Mouse (Mus musculus) large intestine, adult 2 months (tissue): Measurements from ENCODE around the gene Retreg3. TPM values are rescaled to one million over a fixed set of nuclear protein-coding genes. Genes with fewer than 3 reads are reported as not detected.
"Not testable (repeated sequence)": the region's sequence is repeated elsewhere in the genome, so short reads cannot be mapped to it uniquely, and the experiment has no call there.

Source experiments
- DNase-seq: peaks from one replicate; pipeline ENCODE4 v3.0.0-alpha.2; 2012; ENCODE audit warnings: low read depth, low spot score
- WGBS: fragments of 180-500 bp; shearing (Covaris S2); methylation state at CpG from one replicate; pipeline ENCODE4 v1.1.7; 2018; 5-methylcytosine and 5-hydroxymethylcytosine counted together
- polyA plus RNA-seq: library from polyadenylated mRNA; depleted of rRNA; stranded (reverse); fragments of >200 nt; gene quantifications from 2 replicates; pipeline ENCODE4 v1.2.3, GENCODE M21; 2012; rRNA removed

The Retreg3 gene
- polyA plus RNA-seq: 53.7 and 67.9 TPM in 2 replicates

DNA sequence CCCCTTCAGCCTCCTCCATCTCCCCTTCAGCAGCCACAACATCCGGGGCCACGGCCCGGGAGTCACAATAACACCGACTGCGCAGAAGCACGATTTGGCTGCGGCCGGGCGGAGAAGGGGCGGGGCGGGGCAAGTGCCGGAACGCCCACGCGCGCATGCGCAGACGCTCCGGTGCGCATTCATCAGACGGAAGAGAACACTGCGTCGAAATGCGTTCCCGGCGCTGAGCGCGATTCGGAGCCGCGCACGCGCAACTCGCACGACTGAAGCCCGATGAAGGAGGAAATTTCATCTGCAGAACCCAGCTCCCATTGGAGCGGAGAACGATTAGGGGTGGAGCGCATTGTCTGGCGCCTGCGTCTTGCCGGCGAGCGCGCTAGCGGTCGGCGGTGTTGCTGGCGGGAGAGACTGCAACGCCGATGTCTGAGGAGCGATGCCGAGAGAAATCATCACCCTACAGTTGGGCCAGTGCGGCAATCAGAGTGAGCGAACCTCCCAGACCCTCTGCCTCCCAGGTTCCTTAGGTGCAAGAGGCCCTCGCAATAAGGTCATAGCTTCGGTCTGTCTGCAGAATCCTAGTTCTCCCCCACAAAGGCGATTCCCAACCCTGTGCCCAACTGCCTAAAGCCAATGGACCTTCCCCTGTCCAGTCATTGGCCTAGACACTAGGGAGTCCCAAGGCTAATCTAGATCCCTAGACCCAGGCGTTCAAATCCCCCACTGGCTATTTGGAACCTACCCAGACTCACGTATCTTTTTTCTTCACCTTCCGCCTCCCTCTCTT, at the start of gene Retreg3, which contains the start of gene Tubg1:
Retreg3 (minus strand) TSS at position 133 of the 784 bp plus-strand sequence.
Tubg1 (plus strand) TSS at position 178 of the 784 bp plus-strand sequence.
- peak; percentile 94 for DNase-seq
- WGBS: under 1% methylated on average over 61 of the region's 61 CpGs

DNA sequence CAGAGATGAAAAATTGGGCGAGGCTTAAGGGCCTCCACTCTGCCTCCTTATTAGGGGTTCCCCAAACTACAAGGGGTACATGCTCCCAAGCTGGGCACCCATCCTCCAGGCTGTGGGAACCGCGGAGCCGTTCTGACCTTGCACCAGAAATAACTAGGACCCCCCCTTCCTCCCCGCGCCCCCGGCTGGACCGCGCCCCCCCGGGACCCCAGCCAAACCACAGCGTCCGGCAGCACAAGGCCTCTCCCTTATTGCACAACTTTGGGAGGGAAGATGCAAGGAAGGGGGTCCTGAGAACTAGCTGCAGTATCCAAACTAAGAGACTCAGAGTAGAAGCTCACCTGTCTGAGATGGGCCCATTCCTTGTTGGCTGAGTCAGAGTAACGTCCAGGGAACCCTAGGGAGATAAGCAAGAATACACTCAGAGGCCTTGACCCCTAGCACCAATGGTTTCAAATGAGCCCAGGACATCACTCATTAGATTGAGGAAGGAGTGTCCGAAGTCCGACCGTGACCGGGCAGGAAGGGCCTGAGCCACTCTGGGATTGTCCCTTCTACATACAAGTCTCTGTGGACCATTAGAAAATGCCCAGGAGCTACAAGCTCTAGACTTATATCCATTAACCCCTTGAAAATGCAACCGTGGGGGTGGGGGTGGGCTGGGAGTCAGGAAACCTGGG, 48.7 kb upstream of the Retreg3 start:
- 53% methylated on average over 18 of the region's 18 CpGs for WGBS
- no peak for DNase-seq

GRCm38 (mm10) chr11:101167963-101168300, 48.2 kb upstream of the Retreg3 start:
- no peak for DNase-seq
- WGBS: 81% methylated on average over 8 of the region's 8 CpGs

- DNase-seq: no peak
- 89% methylated on average over 19 of the region's 19 CpGs for WGBS
Observed at GRCm38 (mm10) chr11:101167211-101167962, 47.7 kb upstream of the Retreg3 start.

GRCm38 (mm10) chr11:101166357-101166756, 46.7 kb upstream of the Retreg3 start:
- WGBS: 94% methylated on average over 14 of the region's 14 CpGs
- DNase-seq: no peak

DNA sequence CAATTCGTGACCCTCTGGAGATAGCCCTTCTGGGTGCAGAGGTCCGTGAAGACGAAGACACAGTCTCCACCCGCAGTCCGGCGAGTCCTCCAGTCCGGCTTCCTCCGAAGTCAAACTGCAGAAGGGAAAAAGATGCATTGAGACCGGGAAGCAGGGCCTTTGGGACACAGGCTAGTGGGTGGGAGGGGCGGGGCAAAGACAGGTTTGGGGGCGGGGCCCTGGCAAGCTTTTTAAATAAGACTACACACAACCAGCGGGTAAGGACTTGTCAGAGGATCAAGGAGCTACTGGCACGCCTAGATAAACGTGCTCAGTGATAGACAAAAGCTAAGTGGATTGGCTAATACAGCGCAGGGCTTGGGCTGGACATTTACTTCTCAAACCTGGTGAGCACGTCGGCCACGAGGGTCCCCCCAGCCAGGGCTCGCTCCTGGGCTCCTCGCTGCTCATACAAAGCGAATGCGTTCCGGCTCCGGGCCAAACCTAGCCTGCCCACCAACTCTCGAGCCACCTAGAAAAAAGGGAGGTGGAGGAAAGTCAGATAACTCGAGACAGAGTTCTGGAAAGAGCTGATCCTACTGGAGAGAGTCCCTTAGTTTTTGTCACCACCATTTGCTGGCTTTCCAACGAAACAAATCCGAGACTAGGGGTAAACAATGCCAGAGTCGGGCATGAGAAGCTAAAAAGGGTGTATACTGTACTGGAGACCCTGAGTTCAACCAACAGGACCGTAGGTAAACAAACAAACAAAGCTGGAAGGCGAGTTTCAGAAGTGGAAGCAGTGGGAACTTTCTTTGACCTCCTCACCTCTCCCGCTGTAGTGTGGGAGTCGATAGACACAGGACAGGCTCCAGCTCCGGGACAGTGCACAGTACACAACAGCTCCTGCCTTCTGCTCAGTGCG, 45.2 kb upstream of the Retreg3 start:
- WGBS: 75% methylated on average over 35 of the region's 35 CpGs
- no peak for DNase-seq

DNA sequence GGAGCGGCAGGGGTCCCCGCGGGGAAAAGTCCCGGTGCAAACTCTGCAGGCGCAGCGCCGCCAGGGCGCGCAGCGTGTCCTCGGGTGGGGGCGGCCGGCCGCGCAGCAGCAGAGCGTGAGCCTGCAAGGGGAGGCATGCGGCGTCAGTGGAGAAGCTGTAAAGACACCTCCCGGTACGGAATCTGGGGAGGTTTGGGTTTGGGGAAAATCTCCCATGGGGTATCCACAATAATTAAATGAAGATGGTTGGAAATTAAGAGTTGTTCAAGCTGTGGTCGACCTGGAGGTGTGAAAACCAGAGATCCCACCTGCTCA, 44.6 kb upstream of the Retreg3 start:
- WGBS: 82% methylated on average over 21 of the region's 21 CpGs
- DNase-seq: no peak

GRCm38 (mm10) chr11:101163476-101164350, 44.0 kb upstream of the Retreg3 start:
- WGBS: 81% methylated on average over 49 of the region's 49 CpGs

GRCm38 (mm10) chr11:101162772-101163171, 43.1 kb upstream of the Retreg3 start:
- 65% methylated on average over 5 of the region's 5 CpGs for WGBS
- no peak for DNase-seq

More at GRCm38 (mm10) chr11:101163476-101164350, 44.0 kb upstream of the Retreg3 start:
- DNase-seq: no peak

DNA sequence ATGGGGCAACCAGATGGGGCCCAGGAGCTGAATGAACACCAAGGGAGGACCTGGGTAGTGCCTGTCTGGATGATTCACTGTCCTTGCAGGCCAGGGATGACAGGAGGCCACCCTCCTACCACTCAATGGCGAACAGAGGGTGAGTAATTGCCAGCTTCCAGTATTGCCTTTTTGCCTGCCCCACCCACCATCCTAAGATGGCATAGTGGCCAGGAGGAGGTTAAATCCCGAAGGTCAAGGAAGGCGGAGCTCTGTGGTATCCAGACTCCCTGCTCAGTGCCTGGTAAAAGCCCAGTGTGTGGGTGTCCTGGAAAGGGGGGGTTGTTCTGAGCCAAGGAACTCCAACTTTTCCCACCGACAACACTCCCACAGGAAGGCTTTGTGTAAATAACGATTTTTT, 42.6 kb upstream of the Retreg3 start:
- 42% methylated on average over 5 of the region's 5 CpGs for WGBS
- DNase-seq: no peak

DNA sequence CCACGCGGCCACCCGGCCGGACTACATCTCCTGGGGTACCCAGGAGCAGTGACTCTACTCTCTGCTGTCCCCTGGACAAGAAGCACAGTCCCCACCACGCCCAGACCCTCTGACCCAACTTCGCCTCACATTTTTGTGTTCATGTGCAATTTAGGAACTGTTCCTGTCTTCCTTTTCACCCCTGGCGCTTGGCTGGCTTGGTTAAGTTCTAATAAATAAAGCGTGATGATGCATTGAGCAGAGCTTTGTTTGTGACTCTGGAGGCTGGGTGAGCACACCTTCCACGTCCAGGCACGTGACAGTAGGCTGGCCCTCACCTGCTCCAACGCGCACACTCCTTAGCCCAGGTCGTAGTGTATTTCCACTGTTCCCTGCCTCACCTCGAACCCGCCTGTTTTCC, 41.9 kb upstream of the Retreg3 start:
- WGBS: 90% methylated on average over 15 of the region's 15 CpGs

DNA sequence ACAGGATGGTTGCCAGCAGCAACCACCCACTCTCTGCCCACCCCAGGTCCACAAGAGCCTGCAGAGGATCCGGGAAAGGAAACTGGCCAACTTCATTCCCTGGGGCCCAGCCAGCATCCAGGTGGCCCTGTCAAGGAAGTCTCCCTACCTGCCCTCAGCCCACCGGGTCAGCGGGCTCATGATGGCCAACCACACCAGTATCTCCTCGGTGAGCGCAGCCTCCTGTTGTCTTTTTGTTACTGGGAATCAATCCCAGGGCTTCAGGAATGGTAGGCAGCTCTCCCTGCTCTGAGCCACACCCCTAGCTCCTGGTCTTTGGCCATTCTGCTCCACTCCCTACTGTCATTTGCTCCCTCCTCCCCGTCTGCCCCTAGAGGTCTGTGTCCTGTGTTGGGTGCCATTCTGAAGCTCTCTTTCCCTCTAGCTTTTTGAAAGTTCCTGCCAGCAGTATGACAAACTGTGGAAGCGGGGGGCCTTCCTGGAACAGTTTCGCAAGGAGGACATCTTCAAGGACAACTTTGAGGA, 41.4 kb upstream of the Retreg3 start:
- DNase-seq: not testable (repeated sequence)
- 79% methylated on average over 8 of the region's 8 CpGs for WGBS

More for the DNA sequence above, 41.9 kb upstream of the Retreg3 start:
- DNase-seq: no peak

GRCm38 (mm10) chr11:101160151-101160550, 40.5 kb upstream of the Retreg3 start:
- not testable (repeated sequence) for DNase-seq
- 80% methylated on average over 9 of the region's 10 CpGs for WGBS

GRCm38 (mm10) chr11:101155728-101156371, 36.2 kb upstream of the Retreg3 start, which contains the start of gene Tubg2:
TSS of gene Tubg2 (plus strand) at chr11:101155907.
- no peak for DNase-seq
- WGBS: 6% methylated on average over 36 of the region's 36 CpGs

DNA sequence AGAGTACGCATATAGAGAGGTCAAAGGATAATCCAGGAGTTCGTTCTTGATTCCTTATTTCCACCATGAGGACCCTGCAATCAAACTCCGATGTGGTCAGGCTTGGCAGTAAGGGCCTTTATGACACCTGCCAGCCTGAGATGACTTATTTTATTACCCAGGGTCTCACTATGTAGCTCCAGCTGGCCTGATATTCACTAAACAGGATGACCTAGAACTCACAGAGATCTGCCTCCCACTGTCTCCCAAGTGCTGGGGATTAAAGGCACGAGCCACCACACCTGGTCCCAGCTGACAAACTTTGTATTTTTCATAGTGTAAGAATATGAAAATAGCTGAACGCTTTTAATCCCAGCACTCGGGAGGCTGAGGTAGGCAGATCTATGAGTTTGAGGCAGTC, 35.5 kb upstream of the Retreg3 start:
- 66% methylated on average over 6 of the region's 6 CpGs for WGBS
- DNase-seq: no peak

- DNase-seq: no peak
Observed at GRCm38 (mm10) chr11:101154648-101155047, 35.0 kb upstream of the Retreg3 start.

GRCm38 (mm10) chr11:101152825-101153224, 33.1 kb upstream of the Retreg3 start:
- peak; percentile 59 for DNase-seq
- 30% methylated on average over 1 of the region's 1 CpGs for WGBS

- no peak for DNase-seq
- 72% methylated on average over 2 of the region's 2 CpGs for WGBS
Observed at GRCm38 (mm10) chr11:101151063-101151462, 31.4 kb upstream of the Retreg3 start.
